Mouse (Mus musculus): ENCODE results near the gene AI481877. TPM values are rescaled to one million over a fixed set of nuclear protein-coding genes. Genes with fewer than 3 reads are reported as not detected.

Gene AI481877
- total and polyA plus RNA-seq, 3 experiments: 0.01 TPM; not detected in 2

DNA sequence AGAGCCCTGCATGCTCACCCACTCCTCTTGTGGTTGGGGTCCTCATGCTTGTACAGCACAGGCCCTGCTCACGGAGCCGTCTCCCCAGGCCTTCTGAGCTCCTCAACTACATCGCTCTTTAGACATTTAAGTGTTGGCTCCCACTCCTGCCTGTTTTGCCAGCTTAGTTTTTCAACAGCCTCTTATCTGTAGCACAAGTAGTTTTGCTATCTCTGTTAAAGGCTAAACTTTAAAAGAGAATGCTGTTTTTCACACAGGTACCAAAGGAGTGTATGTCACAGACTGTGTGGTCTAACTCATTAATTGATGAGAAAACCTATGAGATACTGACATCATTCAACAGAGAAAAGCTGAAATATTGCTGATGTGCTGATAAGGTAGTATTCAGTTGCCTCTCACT, 127.3 kb downstream of the AI481877 start:
- no peak overlapping the region for H3K4me3 ChIP-seq (ENCODE audit: control insufficient read depth in 1 of 2, insufficient read depth in 1 of 2, low read depth in 2 of 2, low read length in 2 of 2)

GRCm38 (mm10) chr4:59009696-59010095, 129.1 kb downstream of the AI481877 start:
- no peaks in the 10 kb centered on the region for H3K27me3 ChIP-seq (ENCODE audit: control insufficient read depth in 1 of 2, insufficient read depth in 2 of 2, low read length in 2 of 2)
- H3K9me3 ChIP-seq (replicated peaks; ENCODE audit: insufficient read depth, low read length): no peaks in the 10 kb centered on the region
- H3K79me2 ChIP-seq (ENCODE audit: control insufficient read depth, insufficient read depth, low read length, poor library complexity): peaks cover 54% of the 10 kb centered on the region
- peak overlapping the region in 1 of 2 experiments; percentile 8; a peak in 1 of 4 replicates for H3K4me3 ChIP-seq (ENCODE audit: control insufficient read depth in 1 of 2, insufficient read depth in 1 of 2, low read depth in 2 of 2, low read length in 2 of 2)
- peak; percentile 67 for DNase-seq (ENCODE audit: low read depth, low spot score)
- no peak overlapping the region for H3K9ac ChIP-seq (ENCODE audit: control insufficient read depth, low read depth, low read length, poor library complexity, severe bottlenecking)
- no peak for TF ChIP-seq SIN3A (IDR thresholded peaks at IDR 0.05; ENCODE audit: low read length)
- TF ChIP-seq MAX (IDR thresholded peaks at IDR 0.05; ENCODE audit: low read length): no peak
- TF ChIP-seq HCFC1 (IDR thresholded peaks at IDR 0.05; ENCODE audit: low read depth, low read length): no peak
- TF ChIP-seq BHLHE40 (IDR thresholded peaks at IDR 0.05; ENCODE audit: borderline replicate concordance, low read depth, low read length): no peak
- TF ChIP-seq MXI1 (IDR thresholded peaks at IDR 0.05; ENCODE audit: low read depth, low read length): no peak
- TF ChIP-seq ETS1 (IDR thresholded peaks at IDR 0.05; ENCODE audit: low read depth, low read length): no peak
- no peak for TF ChIP-seq MYB (IDR thresholded peaks at IDR 0.05; ENCODE audit: low read depth, low read length)
- TF ChIP-seq ZC3H11A (IDR thresholded peaks at IDR 0.05; ENCODE audit: low read depth, low read length): no peak
- TF ChIP-seq ZMIZ1 (IDR thresholded peaks at IDR 0.05; ENCODE audit: low read depth, low read length): no peak
- TF ChIP-seq CTCF (IDR thresholded peaks at IDR 0.05 in 2 of 3, conservative IDR thresholded peaks at IDR 0.05 in 1 of 3; ENCODE audit: control insufficient read depth in 1 of 3, insufficient read depth in 1 of 3, low read depth in 2 of 3, low read length in 3 of 3, poor library complexity in 1 of 3, severe bottlenecking in 1 of 3): no peak
- peaks cover 20 to 28% of the 10 kb centered on the region in 2 experiments for H3K4me1 ChIP-seq (ENCODE audit: control insufficient read depth in 1 of 2, insufficient read depth in 2 of 2, low read length in 2 of 2)
- no peak overlapping the region for H3K27ac ChIP-seq (ENCODE audit: control insufficient read depth, low read depth, low read length)
- H3K36me3 ChIP-seq (ENCODE audit: control insufficient read depth in 1 of 2, insufficient read depth in 2 of 2, low read length in 2 of 2): peaks cover 5 to 36% of the 10 kb centered on the region in 2 experiments

More for the DNA sequence above, 127.3 kb downstream of the AI481877 start:
- DNase-seq (ENCODE audit: low read depth, low spot score): peak; percentile 48
- no peak overlapping the region for H3K27ac ChIP-seq (ENCODE audit: control insufficient read depth, low read depth, low read length)
- no peaks in the 10 kb centered on the region for H3K9me3 ChIP-seq (replicated peaks; ENCODE audit: insufficient read depth, low read length)
- peaks cover 22 to 23% of the 10 kb centered on the region in 2 experiments for H3K4me1 ChIP-seq (ENCODE audit: control insufficient read depth in 1 of 2, insufficient read depth in 2 of 2, low read length in 2 of 2)
- H3K27me3 ChIP-seq (ENCODE audit: control insufficient read depth in 1 of 2, insufficient read depth in 2 of 2, low read length in 2 of 2): no peaks in the 10 kb centered on the region
- H3K9ac ChIP-seq (ENCODE audit: control insufficient read depth, low read depth, low read length, poor library complexity, severe bottlenecking): no peak overlapping the region
- H3K79me2 ChIP-seq (ENCODE audit: control insufficient read depth, insufficient read depth, low read length, poor library complexity): peaks cover 39% of the 10 kb centered on the region
- peaks cover 10 to 25% of the 10 kb centered on the region in 2 experiments for H3K36me3 ChIP-seq (ENCODE audit: control insufficient read depth in 1 of 2, insufficient read depth in 2 of 2, low read length in 2 of 2)
- TF ChIP-seq EP300 (IDR thresholded peaks at IDR 0.05; ENCODE audit: low read depth in 1 of 2, low read length in 2 of 2): peak; percentile 7 to 53; a peak in 1 of 4 replicates
- TF ChIP-seq MYB (IDR thresholded peaks at IDR 0.05; ENCODE audit: low read depth, low read length): no peak
- TF ChIP-seq GATA1 (IDR thresholded peaks at IDR 0.05; ENCODE audit: low read depth, low read length): peak; percentile 76
- no peak for TF ChIP-seq HCFC1 (IDR thresholded peaks at IDR 0.05; ENCODE audit: low read depth, low read length)
- no peak for TF ChIP-seq KAT2A (conservative IDR thresholded peaks at IDR 0.05; ENCODE audit: low read depth, low read length)
- TF ChIP-seq E2F4 (IDR thresholded peaks at IDR 0.05; ENCODE audit: borderline replicate concordance, low read depth, low read length): no peak

GRCm38 (mm10) chr4:59009186-59009585, 129.6 kb downstream of the AI481877 start:
- Histone ChIP-seq H3K9me3 (replicated peaks; ENCODE audit: insufficient read depth, low read length) (no peaks in the 10 kb centered on the region), H3K4me3 (ENCODE audit: control insufficient read depth in 1 of 2, insufficient read depth in 1 of 2, low read depth in 2 of 2, low read length in 2 of 2) (peak overlapping the region; percentile 8 to 13; a peak in 3 of 4 replicates), H3K9ac (ENCODE audit: control insufficient read depth, low read depth, low read length, poor library complexity, severe bottlenecking) (peak overlapping the region; percentile 34), H3K79me2 (ENCODE audit: control insufficient read depth, insufficient read depth, low read length, poor library complexity) (peaks cover 60% of the 10 kb centered on the region), H3K27ac (ENCODE audit: control insufficient read depth, low read depth, low read length) (no peak overlapping the region), H3K36me3 (ENCODE audit: control insufficient read depth in 1 of 2, insufficient read depth in 2 of 2, low read length in 2 of 2) (peaks cover 1 to 42% of the 10 kb centered on the region in 2 experiments; a peak in 3 of 4 replicates), H3K27me3 (ENCODE audit: control insufficient read depth in 1 of 2, insufficient read depth in 2 of 2, low read length in 2 of 2) (no peaks in the 10 kb centered on the region), H3K4me1 (ENCODE audit: control insufficient read depth in 1 of 2, insufficient read depth in 2 of 2, low read length in 2 of 2) (peaks cover 23 to 32% of the 10 kb centered on the region in 2 experiments)
- DNase-seq (ENCODE audit: low read depth, low spot score): peak; percentile 54
- TF ChIP-seq SIN3A (IDR thresholded peaks at IDR 0.05; ENCODE audit: low read length) (0 out of 2 replicates have a peak, but pooled peaks have one; percentile 35), MYC (IDR thresholded peaks at IDR 0.05; ENCODE audit: low read depth, low read length) (no peak)
